Mouse (Mus musculus) ES-E14 (cell line): ENCODE results near the gene Pak3.

Source experiments
- CHD2 ChIP-seq: IDR thresholded peaks from 2 replicates; pipeline ENCODE4 v1.6.1; 2014; ENCODE audit warnings: mild to moderate bottlenecking, low read depth, low read length, inconsistent platforms
- HCFC1 ChIP-seq: IDR thresholded peaks from 2 replicates; pipeline ENCODE4 v1.6.1; 2012; ENCODE audit warnings: low read length, inconsistent platforms, borderline replicate concordance; ENCODE audit not compliant: insufficient read depth
- MAFK ChIP-seq: IDR thresholded peaks from 2 replicates; pipeline ENCODE4 v1.6.1; 2014; ENCODE audit warnings: mild to moderate bottlenecking, low read depth, low read length, inconsistent platforms; ENCODE audit not compliant: insufficient read depth
- ZC3H11A ChIP-seq: IDR thresholded peaks from 2 replicates; pipeline ENCODE4 v1.6.1; 2012; ENCODE audit warnings: low read depth, mild to moderate bottlenecking, inconsistent platforms, low read length, borderline replicate concordance
- ZNF384 ChIP-seq: IDR thresholded peaks from 2 replicates; pipeline ENCODE4 v1.6.1; 2012; ENCODE audit warnings: low read depth, low read length, inconsistent platforms

DNA sequence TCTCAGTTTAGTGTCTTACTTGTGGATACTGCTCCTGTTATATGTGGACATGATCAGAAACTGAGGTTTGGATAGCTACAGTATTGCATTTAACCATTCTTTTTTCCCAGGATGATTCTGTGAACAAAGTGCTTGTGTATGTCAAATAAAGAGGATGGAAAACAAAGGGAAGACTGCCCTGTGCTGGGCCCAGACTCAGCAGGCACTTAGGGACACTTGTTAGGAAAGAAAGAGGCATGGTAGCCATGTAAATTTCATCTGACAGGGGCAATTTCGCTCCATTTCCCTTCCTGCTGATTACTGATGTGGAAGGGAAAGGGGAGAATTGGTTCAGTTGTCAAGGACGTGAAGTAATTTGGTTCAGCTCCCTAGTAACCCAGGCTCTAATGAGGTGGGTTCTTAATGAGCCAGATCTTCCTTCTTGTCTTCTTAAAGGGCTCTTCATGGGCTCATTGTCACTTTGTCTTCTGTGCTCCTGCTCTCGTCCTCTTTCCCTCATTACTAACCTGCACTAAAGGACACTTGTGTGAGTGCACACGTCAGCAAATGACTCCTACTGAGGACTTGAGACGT lies 88.6 kb downstream of the Pak3 start:
- no peak for TF ChIP-seq HCFC1
- TF ChIP-seq CHD2, result no peak
- TF ChIP-seq ZC3H11A, result no peak
- TF ChIP-seq MAFK, result no peak
- no peak for TF ChIP-seq ZNF384
